Mouse (Mus musculus): ENCODE results near the gene Ugp2.
"Not testable (repeated sequence)": the region's sequence is repeated elsewhere in the genome, so short reads cannot be mapped to it uniquely, and the experiment has no call there.

Gene Ugp2

GRCm38 (mm10) chr11:21332639-21333295 lies 38.2 kb downstream of the Ugp2 start:
- DNase-seq (ENCODE audit: low spot score in 2 of 2): no peak

DNA sequence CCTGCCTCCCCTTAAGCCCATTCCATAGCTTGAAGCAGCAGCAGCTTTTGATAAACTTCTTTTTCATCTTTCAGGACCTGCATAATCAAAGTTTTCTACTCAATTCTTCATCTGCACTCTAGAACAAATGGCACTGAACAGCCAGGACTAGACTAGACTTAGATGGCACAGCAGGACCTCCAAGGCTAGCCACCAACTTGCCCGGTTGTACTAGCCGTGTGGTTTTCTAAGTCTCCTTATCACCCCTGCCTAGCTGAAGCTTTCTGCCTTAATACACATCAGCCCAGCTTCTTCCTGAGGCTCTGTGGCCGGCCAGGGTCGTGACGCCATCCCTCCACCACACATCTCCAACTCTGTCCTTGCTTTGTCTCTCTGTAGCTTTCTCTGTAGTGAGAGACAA lies 42.9 kb downstream of the Ugp2 start:
- DNase-seq (ENCODE audit: low spot score in 2 of 2): no peak

DNA sequence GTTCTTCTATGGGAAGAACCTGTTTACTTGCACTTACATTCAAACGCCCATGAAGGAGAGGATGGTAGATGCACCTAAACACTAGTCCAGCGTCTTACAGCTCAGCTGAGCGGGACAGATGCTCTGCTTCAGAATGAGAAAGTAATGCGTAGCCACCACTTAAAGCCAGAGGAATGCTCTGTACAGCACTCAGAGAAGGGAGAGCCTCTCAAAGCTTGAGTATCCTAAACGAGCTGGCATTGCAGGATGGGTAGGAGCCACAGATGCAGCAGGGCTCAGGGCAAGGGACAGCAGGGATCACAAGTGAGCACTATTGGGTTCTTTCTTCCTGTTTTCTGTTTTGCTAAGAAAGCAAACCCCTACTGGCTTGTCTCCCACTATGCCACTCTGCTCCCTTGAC lies 43.5 kb downstream of the Ugp2 start:
- DNase-seq (ENCODE audit: low spot score in 2 of 2): no peak

DNA sequence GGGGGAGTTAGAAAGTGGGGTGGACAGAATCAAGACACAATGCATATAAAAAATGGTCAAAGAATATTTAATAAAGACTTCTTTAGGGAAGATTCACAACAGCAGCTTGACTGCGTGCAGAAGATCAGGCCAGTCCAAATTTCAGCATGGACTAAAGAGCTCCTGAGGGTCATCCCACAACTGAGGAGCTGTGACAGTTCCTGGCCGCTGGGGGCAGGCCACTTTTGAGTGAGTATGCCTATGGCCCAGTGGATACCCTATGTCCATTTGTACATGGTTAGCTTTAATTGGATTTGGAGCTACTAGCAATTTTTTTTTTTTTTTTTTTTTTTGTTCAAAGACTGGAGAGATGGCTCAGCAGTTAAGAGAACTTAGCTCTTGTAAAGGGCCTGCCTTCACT lies 44.2 kb downstream of the Ugp2 start:
- no peak for DNase-seq (ENCODE audit: low spot score in 2 of 2)

DNA sequence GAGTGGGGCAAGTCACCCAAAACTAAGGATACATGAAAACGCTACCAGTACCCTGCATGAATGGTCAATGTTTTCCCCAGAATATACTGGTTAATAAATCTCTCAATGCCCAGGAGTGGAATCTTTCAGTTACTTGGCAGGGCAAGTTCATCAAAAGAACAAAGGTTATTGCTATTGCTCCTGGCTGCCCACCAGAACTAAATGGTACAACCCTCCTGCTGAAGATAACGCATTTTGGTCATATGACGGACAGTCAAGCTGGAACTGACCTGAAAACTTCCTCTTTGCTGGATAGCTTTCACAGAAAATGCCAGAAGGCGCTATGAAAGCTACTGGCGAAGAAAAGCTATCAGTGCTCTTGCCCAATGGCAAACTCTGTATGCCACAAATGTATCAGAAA lies 45.2 kb downstream of the Ugp2 start:
- no peak for DNase-seq (ENCODE audit: low spot score in 2 of 2)

- DNase-seq (ENCODE audit: low spot score in 2 of 2): no peak
These were observed 48.7 kb downstream of the Ugp2 start for GRCm38 (mm10) chr11:21322349-21322748.

DNA sequence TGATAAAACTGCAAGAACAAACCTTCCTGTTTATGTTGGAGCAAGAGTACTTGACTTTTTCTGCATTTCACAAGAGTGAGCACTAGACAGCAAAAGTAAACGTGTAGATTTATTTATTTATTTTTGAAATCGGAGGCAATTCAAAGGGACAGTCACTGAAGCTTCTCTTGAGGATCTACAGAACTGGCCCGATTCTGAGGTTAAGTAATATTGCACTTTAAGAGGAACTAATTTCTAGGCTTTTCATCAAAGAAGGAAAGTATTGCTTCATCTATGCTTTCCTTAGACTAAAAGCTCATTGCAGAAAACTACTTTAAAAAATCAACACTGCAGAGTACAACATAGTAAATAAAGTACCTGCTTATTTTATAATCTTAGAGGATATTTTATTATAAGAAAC lies 49.4 kb downstream of the Ugp2 start:
- DNase-seq (ENCODE audit: low spot score in 2 of 2): no peak

GRCm38 (mm10) chr11:21313922-21314657 lies 56.9 kb downstream of the Ugp2 start:
- DNase-seq (ENCODE audit: low spot score in 2 of 2): no peak

DNA sequence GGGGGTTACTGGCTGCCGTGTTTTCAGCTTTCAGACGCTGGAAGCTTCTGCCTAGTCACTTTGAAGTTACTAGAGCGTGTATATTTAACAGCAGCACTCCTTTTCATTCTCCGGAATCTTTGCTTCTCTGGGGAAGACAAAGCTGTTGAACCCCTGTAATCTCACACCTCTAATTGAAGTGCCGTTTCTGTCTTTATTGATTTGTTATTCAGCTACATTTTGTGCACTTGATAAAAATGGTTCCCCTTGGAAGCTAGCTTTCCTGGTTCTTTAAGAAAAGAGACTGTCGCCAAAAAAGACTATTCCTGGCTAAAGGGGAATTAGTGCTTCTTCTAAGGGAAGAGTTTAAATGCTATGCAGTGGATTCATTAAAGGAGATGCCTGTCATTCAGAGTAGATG lies 61.5 kb downstream of the Ugp2 start:
- no peak for DNase-seq (ENCODE audit: low spot score in 2 of 2)

GRCm38 (mm10) chr11:21308119-21308518 lies 62.9 kb downstream of the Ugp2 start:
- DNase-seq (ENCODE audit: low spot score in 2 of 2): no peak

DNA sequence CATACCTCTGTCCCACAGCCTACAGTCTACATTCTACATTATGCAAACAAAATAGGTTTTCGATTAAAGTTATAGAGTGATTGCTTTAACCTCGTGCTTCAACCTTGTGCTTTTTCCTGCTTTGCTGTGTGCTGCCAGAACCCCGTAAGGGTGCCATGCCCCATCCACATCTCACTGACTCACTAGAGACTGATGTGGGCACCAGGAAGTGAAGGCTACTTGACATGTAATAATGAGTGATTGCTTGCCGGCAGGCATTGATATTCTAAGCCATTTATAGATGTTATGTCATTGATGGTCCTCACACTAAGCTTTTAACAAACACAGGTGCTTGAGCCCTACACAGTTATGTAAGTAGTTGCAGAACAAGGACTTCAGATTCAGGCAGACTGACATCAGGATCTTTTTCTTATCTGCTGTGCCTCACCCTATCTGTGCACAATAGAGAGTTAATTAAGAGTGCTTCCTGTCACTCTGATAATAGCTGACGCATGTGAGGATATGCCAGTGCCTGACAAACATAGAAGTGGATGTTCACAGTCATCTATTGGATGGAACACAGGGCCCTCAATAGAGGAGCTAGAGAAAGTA lies 63.8 kb downstream of the Ugp2 start:
- DNase-seq (ENCODE audit: low spot score in 2 of 2): no peak

DNA sequence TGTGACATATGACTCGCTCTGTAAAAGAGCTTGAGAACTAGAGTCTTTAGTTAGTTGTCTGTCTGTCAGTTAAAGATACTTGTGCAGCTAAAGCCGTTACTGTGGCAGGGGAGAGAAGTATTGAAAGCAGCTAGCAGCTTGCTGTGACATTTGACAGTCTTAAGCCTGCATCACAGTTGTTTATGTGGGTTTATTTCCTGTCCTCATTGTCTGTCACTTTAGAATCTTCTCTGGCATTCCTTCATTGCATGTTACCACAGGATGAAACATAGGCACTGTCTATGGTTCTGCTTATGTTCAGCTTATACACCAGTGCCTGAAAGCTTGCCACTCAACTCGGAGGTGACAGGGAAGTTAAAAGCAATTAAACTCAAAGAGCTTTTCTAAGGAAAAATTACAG lies 67.4 kb downstream of the Ugp2 start:
- DNase-seq (ENCODE audit: low spot score in 2 of 2): no peak

DNA sequence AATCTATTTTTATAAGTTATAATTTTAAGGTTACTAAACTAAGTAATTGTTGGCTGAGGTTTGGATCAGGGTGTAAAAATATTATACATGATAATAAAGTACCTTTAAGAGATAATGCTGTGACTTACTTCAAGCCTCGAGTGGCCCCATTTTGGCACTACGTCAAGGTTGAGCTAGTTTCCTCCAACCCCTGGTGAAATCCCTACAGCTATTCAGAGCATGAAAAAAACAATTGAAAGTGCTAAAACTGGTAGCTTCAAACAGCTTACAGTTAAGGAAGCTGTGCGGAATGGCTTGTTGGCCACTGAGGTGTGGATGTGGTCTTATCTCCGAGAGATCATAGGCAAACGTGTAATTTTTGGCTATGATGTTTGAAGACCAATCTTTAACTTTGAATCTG lies 75.5 kb downstream of the Ugp2 start:
- DNase-seq (ENCODE audit: low spot score in 2 of 2): no peak

- DNase-seq (ENCODE audit: low spot score in 2 of 2): not testable (repeated sequence)
These were observed 82.8 kb downstream of the Ugp2 start for GRCm38 (mm10) chr11:21288153-21288552.

DNA sequence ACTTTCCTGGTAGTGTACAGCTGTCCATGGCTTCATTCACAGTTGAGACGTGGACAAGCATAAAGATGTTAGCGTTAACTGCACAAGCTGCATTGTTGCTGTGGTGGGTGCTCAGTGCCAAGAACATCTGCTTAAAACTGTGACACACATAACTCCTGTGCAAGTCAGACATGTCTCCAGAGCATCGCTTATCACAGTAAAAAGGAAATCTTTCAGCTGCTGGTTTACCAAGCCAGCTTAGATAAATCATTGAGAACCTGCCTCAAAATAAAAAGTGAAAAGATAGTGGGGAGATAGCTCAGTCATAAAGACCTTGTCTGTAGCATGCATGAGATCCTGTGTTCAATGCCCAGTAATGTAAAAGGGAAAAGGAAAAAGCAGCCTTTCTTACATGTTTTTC lies 84.6 kb downstream of the Ugp2 start:
- DNase-seq (ENCODE audit: low spot score in 2 of 2): no peak

- DNase-seq (ENCODE audit: low spot score in 2 of 2): no peak
These were observed 94.8 kb downstream of the Ugp2 start for GRCm38 (mm10) chr11:21276151-21276550.

Measured in right cerebral cortex, adult 2 months (tissue).